Comparison of ENCODE assay signal across 8 mouse cellular contexts in genomic region chr9:53247953-53248397, GRCm38 (mm10). TPM values are rescaled to one million over a fixed set of nuclear protein-coding genes. Genes with fewer than 3 reads are reported as not detected.
DNase-seq lines count a peak whose midpoint lies in the region; ATAC-seq and TF ChIP-seq lines count a peak whose summit lies in the region.

Gene Ddx10 (minus strand): TSS chr9:53248053.

- 0 out of 2 replicates have a peak within 1 kb of the TSS, but pooled peaks have one; percentile 41 for H3K27ac ChIP-seq in forebrain, embryonic 16.5 days (ENCODE audit: low read length)
- H3K27ac ChIP-seq in layer of hippocampus, adult 2 months: peak within 1 kb of the TSS; percentile 78
- no peak within 1 kb of the TSS for H3K27ac ChIP-seq in lung, embryonic 14.5 days (ENCODE audit: low read depth)
- H3K27ac ChIP-seq in olfactory bulb, adult 2 months (ENCODE audit: insufficient read depth, low read depth, low read length): no peak within 1 kb of the TSS
- H3K27ac ChIP-seq in thymus, adult 2 months (ENCODE audit: control insufficient read depth, insufficient read depth, low read length): no peak within 1 kb of the TSS

- peak within 1 kb of the TSS; percentile 93 for H3K4me2 ChIP-seq in forebrain, embryonic 16.5 days (ENCODE audit: low read length)
- H3K4me2 ChIP-seq in lung, embryonic 14.5 days: peak within 1 kb of the TSS; percentile 86

- no peaks in the 10 kb centered on the region for H3K9me3 ChIP-seq in G1E (replicated peaks)
- no peaks in the 10 kb centered on the region for H3K9me3 ChIP-seq in forebrain, embryonic 16.5 days (ENCODE audit: control insufficient read depth, low read length)
- H3K9me3 ChIP-seq in lung, embryonic 14.5 days (ENCODE audit: low read depth, low read length): no peaks in the 10 kb centered on the region

- peak; percentile 66 for TF ChIP-seq POLR2A in olfactory bulb, adult 2 months (IDR thresholded peaks at IDR 0.05; ENCODE audit: insufficient read depth, low read depth, low read length)
- peak; percentile 55 for TF ChIP-seq POLR2A in thymus, adult 2 months (IDR thresholded peaks at IDR 0.05; ENCODE audit: control insufficient read depth, extremely low read depth, insufficient read depth, low read length, poor library complexity)

- H3K27me3 ChIP-seq in G1E (ENCODE audit: insufficient read depth, low read length): no peaks in the 10 kb centered on the region
- H3K27me3 ChIP-seq in forebrain, embryonic 16.5 days (replicated peaks; ENCODE audit: control insufficient read depth, insufficient read depth, low read length): no peaks in the 10 kb centered on the region
- no peaks in the 10 kb centered on the region for H3K27me3 ChIP-seq in lung, embryonic 14.5 days (ENCODE audit: insufficient read depth, low read length)
- H3K27me3 ChIP-seq in thymus, adult 2 months (ENCODE audit: control insufficient read depth, insufficient read depth, low read length): no peaks in the 10 kb centered on the region

- 0% methylated on average over 35 of the region's 35 CpGs for WGBS in forebrain, embryonic 16.5 days
- WGBS in lung, embryonic 14.5 days: under 1% methylated on average over 35 of the region's 35 CpGs
- WGBS in olfactory bulb, adult 2 months: under 1% methylated on average over 35 of the region's 35 CpGs
- under 1% methylated on average over 35 of the region's 35 CpGs for WGBS in thymus, adult 2 months

- peaks cover 21% of the 10 kb centered on the region for H3K4me1 ChIP-seq in G1E (ENCODE audit: insufficient read depth, low read depth, low read length)
- peaks cover 14% of the 10 kb centered on the region for H3K4me1 ChIP-seq in forebrain, embryonic 16.5 days (replicated peaks; ENCODE audit: control insufficient read depth, insufficient read depth, low read length)
- peaks cover 7% of the 10 kb centered on the region for H3K4me1 ChIP-seq in lung, embryonic 14.5 days (ENCODE audit: insufficient read depth)
- H3K4me1 ChIP-seq in olfactory bulb, adult 2 months (ENCODE audit: control insufficient read depth, insufficient read depth, low read length): no peaks in the 10 kb centered on the region
- H3K4me1 ChIP-seq in thymus, adult 2 months (replicated peaks; ENCODE audit: control insufficient read depth, insufficient read depth, low read length): peaks cover 4% of the 10 kb centered on the region

- DNase-seq in G1E (ENCODE audit: low spot score): peak; percentile 86
- DNase-seq in cerebellum, adult 18-20 months: peak; percentile 97 to 98
- DNase-seq in heart, postnatal 36 days: peak; percentile 97
- peak; percentile 98 for DNase-seq in layer of hippocampus, adult 2 months (ENCODE audit: low spot score in 2 of 2)
- peak; percentile 100 for DNase-seq in lung, embryonic 14.5 days
- DNase-seq in thymus, adult 2 months: peak; percentile 98

- ATAC-seq in G1E (ENCODE audit: extremely low read depth, insufficient number of reproducible peaks, low FRiP score, poor library complexity, severe bottlenecking): peak; percentile 100
- peak; percentile 100 for ATAC-seq in forebrain, embryonic 16.5 days
- ATAC-seq in lung, embryonic 14.5 days (ENCODE audit: insufficient read depth): peak; percentile 99

- peaks cover 13% of the 10 kb centered on the region for H3K36me3 ChIP-seq in G1E (replicated peaks)
- H3K36me3 ChIP-seq in forebrain, embryonic 16.5 days (ENCODE audit: control insufficient read depth, insufficient read depth): no peaks in the 10 kb centered on the region
- H3K36me3 ChIP-seq in lung, embryonic 14.5 days (ENCODE audit: insufficient read depth): no peaks in the 10 kb centered on the region
- no peaks in the 10 kb centered on the region for H3K36me3 ChIP-seq in thymus, adult 2 months (ENCODE audit: control insufficient read depth, insufficient read depth, low read length)

- H3K9ac ChIP-seq in forebrain, embryonic 16.5 days (replicated peaks; ENCODE audit: low read depth, low read length): peak within 1 kb of the TSS; percentile 69
- H3K9ac ChIP-seq in lung, embryonic 14.5 days: peak within 1 kb of the TSS; percentile 74

- intact Hi-C loops in heart, postnatal 36 days (cut with DNase I): loop anchor here (5.0 kb wide), 2 partner anchors 289 to 419 kb away; partner anchors contain the start of genes Atm and Npat

- TF ChIP-seq CTCF in G1E (IDR thresholded peaks at IDR 0.05; ENCODE audit: low read depth, low read length): no peak
- TF ChIP-seq CTCF in layer of hippocampus, adult 2 months (conservative IDR thresholded peaks at IDR 0.05): no peak
- no peak for TF ChIP-seq CTCF in lung, embryonic 14.5 days (IDR thresholded peaks at IDR 0.05; ENCODE audit: low read depth)
- TF ChIP-seq CTCF in olfactory bulb, adult 2 months (IDR thresholded peaks at IDR 0.05; ENCODE audit: insufficient read depth, low read depth, low read length): no peak
- 0 out of 2 replicates have a peak, but pooled peaks have one; percentile 27 for TF ChIP-seq CTCF in thymus, adult 2 months (IDR thresholded peaks at IDR 0.05; ENCODE audit: borderline replicate concordance, control insufficient read depth, extremely low read depth, insufficient read depth, low read length, poor library complexity)

- H3K4me3 ChIP-seq in G1E (ENCODE audit: low read depth, low read length): peak within 1 kb of the TSS; percentile 98
- H3K4me3 ChIP-seq in forebrain, embryonic 16.5 days (replicated peaks; ENCODE audit: low read length): peak within 1 kb of the TSS; percentile 80
- peak within 1 kb of the TSS; percentile 79 for H3K4me3 ChIP-seq in layer of hippocampus, adult 2 months
- H3K4me3 ChIP-seq in lung, embryonic 14.5 days (ENCODE audit: low read depth, low read length): peak within 1 kb of the TSS; percentile 69
- H3K4me3 ChIP-seq in olfactory bulb, adult 2 months (ENCODE audit: insufficient read depth, low read depth, low read length): peak within 1 kb of the TSS; percentile 82
- peak within 1 kb of the TSS; percentile 71 for H3K4me3 ChIP-seq in thymus, adult 2 months (ENCODE audit: control insufficient read depth, insufficient read depth, low read length)

RNA-seq across cellular contexts. Expression of gene Ddx10, which starts in this region (rescaled TPM):
- total RNA-seq in G1E (2014; fragmentation: Nextera tagmentation) (64.9 and 73.8 TPM in 2 replicates), G1E (2017) (45.0 and 52.4 TPM in 2 replicates)
- polyA plus RNA-seq in G1E (2012): 12.3 and 15.6 TPM in 2 replicates
- 24.4 and 26.3 TPM in 2 replicates for polyA plus RNA-seq in forebrain, embryonic 16.5 days (2015; fragmentation: Nextera tagmentation; extraction: Ambion mirVana)
- 10 to 100 TPM; 10.0 to 11.6 TPM for total RNA-seq in heart, postnatal 36 days (2021)
- 10 to 100 TPM; 20.1 to 21.6 TPM for total RNA-seq in layer of hippocampus, adult 2 months (2021)
- 29.4 and 30.8 TPM in 2 replicates for polyA plus RNA-seq in lung, embryonic 14.5 days (2014; fragmentation: Nextera tagmentation; extraction: Ambion mirVana)
- polyA plus RNA-seq in olfactory bulb, adult 2 months (2012; ENCODE audit: insufficient read depth, insufficient read length, low replicate concordance, missing spikeins): 97.4 TPM in 1 of 2 replicates, not detected in the other
- 3.3 and 3.7 TPM in 2 replicates for polyA plus RNA-seq in thymus, adult 2 months (2012; rRNA removed)

Comparison
In these comparisons a context has a peak if more than half of its experiments do, and no peak if none do; other contexts are left out.
1. H3K27ac ChIP-seq: peak in forebrain, embryonic 16.5 days (single experiment) and layer of hippocampus, adult 2 months (single experiment); none in lung, embryonic 14.5 days (single experiment), olfactory bulb, adult 2 months (single experiment) and thymus, adult 2 months (single experiment).
2. Peak in every context shown above with its lines, with median percentiles within 50 percentile points of each other: ATAC-seq, DNase-seq and H3K4me3 ChIP-seq.